Mouse (Mus musculus) testis, adult 2 months (tissue): ENCODE data around the gene D330020A13Rik. TPM values are rescaled to one million over a fixed set of nuclear protein-coding genes. Genes with fewer than 3 reads are reported as not detected.

Source experiments
- H3K27ac ChIP-seq: fragments of 200-500 bp; 2 replicates; pipeline ENCODE4 v1.5.1; 2012; ENCODE audit warnings: low read depth, low read length; ENCODE audit not compliant: control insufficient read depth, insufficient read depth
- H3K27me3 ChIP-seq: fragments of 200-500 bp; 2 replicates; pipeline ENCODE4 v1.6.1; 2012; ENCODE audit warnings: mild to moderate bottlenecking, low read length, moderate library complexity; ENCODE audit not compliant: control insufficient read depth, insufficient read depth
- H3K36me3 ChIP-seq: fragments of 200-500 bp; 2 replicates; pipeline ENCODE4 v1.6.1; 2012; ENCODE audit warnings: mild to moderate bottlenecking, low read length; ENCODE audit not compliant: control insufficient read depth, insufficient read depth
- H3K4me1 ChIP-seq: fragments of 200-500 bp; 2 replicates; pipeline ENCODE4 v1.6.1; 2012; ENCODE audit warnings: low read length; ENCODE audit not compliant: control insufficient read depth, insufficient read depth
- H3K4me3 ChIP-seq: fragments of 200-500 bp; 2 replicates; pipeline ENCODE4 v1.5.1; 2012; ENCODE audit warnings: low read depth, mild to moderate bottlenecking, low read length, moderate library complexity, mixed read lengths; ENCODE audit not compliant: control insufficient read depth
- CTCF ChIP-seq: fragments of 200-500 bp; IDR thresholded peaks from 2 replicates; pipeline ENCODE4 v1.5.1; 2012; ENCODE audit warnings: low read depth, mild to moderate bottlenecking, inconsistent platforms, low read length, moderate library complexity; ENCODE audit not compliant: control insufficient read depth, insufficient read depth, insufficient replicate concordance
- POLR2A ChIP-seq: fragments of 200-500 bp; IDR thresholded peaks from 2 replicates; pipeline ENCODE4 v1.6.1; 2012; ENCODE audit warnings: low read depth, mild to moderate bottlenecking, inconsistent platforms, low read length, moderate library complexity; ENCODE audit not compliant: control insufficient read depth
- polyA plus RNA-seq: library from polyadenylated mRNA; depleted of rRNA; stranded (reverse); fragments of >200 nt; gene quantifications from 2 replicates; pipeline ENCODE4 v1.2.3, GENCODE M21; 2012; rRNA removed

Gene D330020A13Rik
- polyA plus RNA-seq, 1 experiment = 0.10 TPM

DNA sequence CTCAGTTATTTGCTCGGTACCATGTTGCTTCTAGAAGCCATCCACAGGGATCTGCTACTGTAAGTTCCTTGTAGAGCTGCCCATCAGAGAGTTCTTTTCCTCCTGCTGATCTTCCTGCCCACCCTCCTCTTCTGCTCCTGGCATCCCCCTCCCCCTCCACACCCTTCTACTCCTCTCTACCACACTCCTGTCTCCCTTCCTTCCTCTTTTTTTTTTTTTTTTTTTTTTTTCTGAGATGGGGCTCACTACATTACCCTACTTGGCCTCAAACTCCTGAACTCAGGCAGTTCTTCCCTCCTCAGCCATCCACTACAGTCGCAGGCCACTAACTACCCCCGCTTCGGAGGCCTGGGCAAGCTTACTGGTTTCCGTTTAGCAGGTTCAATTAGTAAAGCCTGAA, 18.3 kb downstream of the D330020A13Rik start:
- Histone ChIP-seq H3K27me3 (no peaks in the 10 kb centered on the region), H3K27ac (no peak overlapping the region), H3K4me3 (no peak overlapping the region), H3K36me3 (no peaks in the 10 kb centered on the region), H3K4me1 (no peaks in the 10 kb centered on the region)
- TF ChIP-seq POLR2A (no peak), CTCF (no peak)

DNA sequence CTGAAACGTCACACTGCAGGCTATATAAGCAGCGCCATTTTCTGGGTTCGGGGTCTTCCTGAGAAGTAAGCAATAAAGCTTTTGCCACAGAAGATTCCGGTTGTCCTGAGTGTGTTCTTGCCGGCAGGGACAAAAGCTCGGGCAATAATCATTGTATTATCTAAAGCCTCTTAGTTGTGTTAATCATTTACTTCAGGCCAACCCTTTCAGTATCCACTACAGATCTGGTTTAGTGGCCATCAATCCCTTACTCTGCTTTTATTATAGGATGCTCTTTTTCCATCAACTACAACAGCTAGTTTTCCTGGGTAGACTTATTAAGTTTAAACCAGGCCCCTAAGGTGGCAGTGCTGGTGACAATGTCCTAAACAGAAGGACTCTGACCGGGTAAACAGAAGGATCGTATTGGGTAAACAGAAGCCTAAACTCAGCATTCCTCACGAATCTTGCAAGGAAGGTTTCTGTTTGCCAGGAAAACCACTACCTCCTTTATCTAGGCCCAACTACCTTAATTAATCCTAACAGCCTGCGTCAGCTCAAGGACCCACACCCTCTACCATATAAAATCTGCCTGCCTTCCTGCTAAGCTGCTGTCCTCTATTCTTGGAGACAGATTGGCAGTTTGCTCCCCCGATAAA, 24.3 kb downstream of the D330020A13Rik start:
- TF ChIP-seq POLR2A = no peak
- no peak for TF ChIP-seq CTCF
- Histone ChIP-seq H3K4me3 (no peak overlapping the region), H3K27ac (no peak overlapping the region), H3K36me3 (no peaks in the 10 kb centered on the region), H3K4me1 (no peaks in the 10 kb centered on the region), H3K27me3 (no peaks in the 10 kb centered on the region)

DNA sequence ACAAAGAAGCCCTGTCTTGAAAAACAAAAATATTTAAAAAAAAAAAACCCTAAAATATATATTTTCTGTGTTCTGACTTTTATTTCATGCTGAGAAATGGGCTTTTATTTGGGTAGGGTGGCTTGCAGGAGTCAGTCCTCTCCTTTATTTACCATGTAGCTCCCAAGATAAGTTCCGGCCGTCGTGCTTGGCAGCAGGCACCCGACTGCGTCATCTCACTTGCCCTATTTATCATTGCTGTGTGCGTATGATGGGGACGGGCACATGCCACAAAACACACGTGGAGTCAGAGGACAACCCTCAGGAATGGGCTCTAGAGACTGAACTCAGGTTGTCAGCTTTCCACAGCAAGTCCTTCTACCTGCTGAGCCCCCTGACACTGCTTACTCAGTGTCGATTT, 25.0 kb downstream of the D330020A13Rik start:
- Histone ChIP-seq H3K36me3 (no peaks in the 10 kb centered on the region), H3K4me3 (no peak overlapping the region), H3K27me3 (no peaks in the 10 kb centered on the region), H3K4me1 (no peaks in the 10 kb centered on the region), H3K27ac (no peak overlapping the region)
- no peak for TF ChIP-seq POLR2A
- TF ChIP-seq CTCF = no peak

DNA sequence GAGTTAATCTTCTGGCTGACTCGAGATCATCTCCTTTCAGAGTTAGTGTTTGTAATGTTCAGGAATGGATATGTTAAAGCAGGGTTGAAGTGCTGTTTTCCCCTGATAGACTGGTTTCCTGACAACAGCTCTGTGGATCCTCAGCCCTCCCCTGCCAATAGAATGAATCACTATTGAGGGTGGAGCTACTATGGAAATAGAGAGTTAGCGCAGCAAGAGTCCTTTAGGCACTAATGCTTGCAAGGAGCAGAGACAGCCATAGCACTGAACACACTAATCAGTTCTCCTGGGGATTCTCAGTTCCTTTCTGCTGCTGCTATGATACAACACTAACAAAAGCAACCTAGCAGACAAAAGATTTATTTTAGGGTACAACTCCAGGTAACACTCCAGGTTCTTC, 26.2 kb downstream of the D330020A13Rik start:
- TF ChIP-seq CTCF (no peak), POLR2A (no peak)
- Histone ChIP-seq H3K4me3 (no peak overlapping the region), H3K36me3 (no peaks in the 10 kb centered on the region; the same call in 1 of the 2 replicates), H3K27me3 (no peaks in the 10 kb centered on the region), H3K27ac (no peak overlapping the region), H3K4me1 (no peaks in the 10 kb centered on the region)

DNA sequence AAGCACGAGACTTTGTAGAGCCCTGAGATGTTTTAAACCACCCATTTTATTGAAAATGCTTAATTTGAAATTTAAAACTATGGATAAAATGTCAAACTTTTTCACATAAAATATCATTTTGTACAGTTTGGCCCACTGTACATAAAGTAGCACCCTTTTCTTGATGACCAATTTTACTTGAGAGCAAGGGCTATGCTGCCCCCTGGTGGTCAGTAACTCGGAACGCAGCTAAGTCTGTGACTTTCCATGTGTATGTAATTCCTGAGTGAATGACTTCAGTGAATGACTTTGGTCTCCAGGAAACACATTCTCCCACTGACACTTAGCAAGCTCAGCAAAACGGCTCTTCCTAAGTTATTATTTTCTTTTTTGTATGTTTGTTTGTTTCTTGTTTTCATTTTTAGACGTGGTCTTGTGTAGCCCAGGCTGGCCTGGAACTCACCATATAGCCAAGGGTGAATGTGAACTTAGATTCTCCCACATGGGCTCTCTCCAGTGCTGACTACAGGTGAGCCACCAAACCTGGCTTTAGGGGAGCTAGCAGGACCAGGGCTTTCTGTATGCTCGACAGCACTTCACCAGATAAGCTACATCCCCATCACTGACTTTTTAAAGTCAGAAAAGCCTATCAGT, 30.2 kb downstream of the D330020A13Rik start:
- H3K27me3 ChIP-seq = no peaks in the 10 kb centered on the region
- H3K36me3 ChIP-seq = no peaks in the 10 kb centered on the region; the same call in 1 of the 2 replicates
- peak; percentile 13; the same call in 1 of the 2 replicates for TF ChIP-seq CTCF
- TF ChIP-seq POLR2A = no peak
- no peak overlapping the region for H3K27ac ChIP-seq
- H3K4me1 ChIP-seq = no peaks in the 10 kb centered on the region
- H3K4me3 ChIP-seq = no peak overlapping the region

DNA sequence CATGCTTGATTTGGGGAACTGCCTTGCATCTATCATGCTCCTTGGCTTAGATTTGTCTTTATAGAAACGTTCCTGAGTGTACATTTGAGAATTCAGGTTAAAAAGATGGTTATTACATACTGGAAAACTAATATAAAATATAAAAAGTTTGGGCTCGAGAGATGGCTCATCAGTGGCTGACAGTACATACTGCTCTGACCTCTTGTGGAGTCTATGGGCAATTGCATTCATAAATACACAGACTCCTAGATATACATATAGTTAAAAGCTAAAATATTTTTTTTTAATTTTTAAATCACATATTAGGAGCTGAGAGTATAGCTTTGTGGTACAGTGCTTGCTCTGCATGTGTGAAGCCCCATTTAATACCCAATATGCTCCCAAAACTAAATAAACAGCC, 38.2 kb downstream of the D330020A13Rik start:
- Histone ChIP-seq H3K4me1 (no peaks in the 10 kb centered on the region), H3K36me3 (no peaks in the 10 kb centered on the region; the same call in none of the 2 replicates), H3K4me3 (no peak overlapping the region), H3K27me3 (no peaks in the 10 kb centered on the region), H3K27ac (no peak overlapping the region)
- TF ChIP-seq POLR2A (no peak), CTCF (no peak)

DNA sequence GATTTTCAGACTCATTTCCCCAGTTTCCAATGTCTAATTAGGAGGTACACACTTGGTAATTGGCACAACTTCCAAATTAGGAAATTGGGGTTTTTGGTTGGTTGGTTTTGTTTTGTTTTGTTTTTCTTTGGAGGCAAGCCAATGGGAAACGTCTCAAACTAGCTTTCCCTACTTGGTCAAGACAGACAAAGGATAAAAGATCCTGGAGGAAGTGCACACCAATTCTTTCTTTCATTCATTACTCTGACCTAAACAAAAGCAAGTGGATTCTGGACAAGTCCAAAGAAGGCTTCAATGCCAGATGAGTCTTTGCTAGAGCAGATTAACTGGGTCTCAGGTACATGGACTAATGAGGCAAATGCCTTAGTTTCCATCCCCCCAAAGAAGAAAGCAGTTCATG, 49.8 kb downstream of the D330020A13Rik start:
- TF ChIP-seq POLR2A (no peak), CTCF (no peak)
- H3K36me3 ChIP-seq = peaks cover 2% of the 10 kb centered on the region; the same call in 1 of the 2 replicates
- H3K4me1 ChIP-seq = no peaks in the 10 kb centered on the region
- H3K4me3 ChIP-seq = no peak overlapping the region
- H3K27ac ChIP-seq = no peak overlapping the region
- no peaks in the 10 kb centered on the region for H3K27me3 ChIP-seq

Other genes with a start within 250 kb of the D330020A13Rik start
- gene Ninj2, start 201.0 kb upstream of the D330020A13Rik start, polyA plus RNA-seq = 0.17 TPM in 1 of 2 replicates, not detected in the other
- gene B4galnt3, start 195 bp downstream of the D330020A13Rik start, polyA plus RNA-seq = 8.2 and 10.2 TPM in 2 replicates
- 4.7 and 5.7 TPM in 2 replicates for gene Kdm5a, start 69.8 kb downstream of the D330020A13Rik start, polyA plus RNA-seq
- 10.3 and 11.0 TPM in 2 replicates for gene Ccdc77, start 70.0 kb downstream of the D330020A13Rik start, polyA plus RNA-seq
- 4.2 and 4.6 TPM in 2 replicates for gene Il17ra, start 168.9 kb downstream of the D330020A13Rik start, polyA plus RNA-seq
- 0.10 and 0.14 TPM in 2 replicates for gene Tmem121b, start 199.4 kb downstream of the D330020A13Rik start, polyA plus RNA-seq
- 30.0 and 33.0 TPM in 2 replicates for gene Hdhd5, start 237.0 kb downstream of the D330020A13Rik start, polyA plus RNA-seq